Mouse (Mus musculus) ovary, postnatal 36 days (tissue): Measurements from ENCODE around the gene Anxa6.
"Not testable (repeated sequence)": the region's sequence is repeated elsewhere in the genome, so short reads cannot be mapped to it uniquely, and the experiment has no call there.

Source experiments
- DNase-seq: peaks from one replicate; pipeline ENCODE4 v3.0.0; 2022; ENCODE audit warnings: low spot score, mixed read lengths

Gene Anxa6

GRCm38 (mm10) chr11:54958571-54959073 is 74.6 kb downstream of the Anxa6 start:
- no peak for DNase-seq

GRCm38 (mm10) chr11:54957708-54958107 is 75.5 kb downstream of the Anxa6 start:
- not testable (repeated sequence) for DNase-seq

- DNase-seq = no peak
Measured at GRCm38 (mm10) chr11:54956912-54957311, 76.3 kb downstream of the Anxa6 start.

- DNase-seq = peak; percentile 98
Measured at GRCm38 (mm10) chr11:54955735-54956480, 77.3 kb downstream of the Anxa6 start.

- DNase-seq = not testable (repeated sequence)
Measured at GRCm38 (mm10) chr11:54955400-54955734, 77.9 kb downstream of the Anxa6 start.

GRCm38 (mm10) chr11:54954716-54955115 is 78.5 kb downstream of the Anxa6 start:
- DNase-seq = no peak

GRCm38 (mm10) chr11:54953993-54954446 is 79.2 kb downstream of the Anxa6 start:
- no peak for DNase-seq

- no peak for DNase-seq
Measured at GRCm38 (mm10) chr11:54952651-54953050, 80.6 kb downstream of the Anxa6 start.

- DNase-seq = no peak
Measured at GRCm38 (mm10) chr11:54950684-54951083, 82.6 kb downstream of the Anxa6 start.

- no peak for DNase-seq
Measured at GRCm38 (mm10) chr11:54949717-54950116, 83.5 kb downstream of the Anxa6 start.

GRCm38 (mm10) chr11:54944702-54945101 is 88.5 kb downstream of the Anxa6 start:
- DNase-seq = no peak

GRCm38 (mm10) chr11:54940056-54940455 is 93.2 kb downstream of the Anxa6 start:
- DNase-seq = peak; percentile 65

GRCm38 (mm10) chr11:54939501-54939900 is 93.7 kb downstream of the Anxa6 start:
- DNase-seq = no peak

GRCm38 (mm10) chr11:54936771-54937140 is 96.5 kb downstream of the Anxa6 start:
- DNase-seq = no peak

- DNase-seq = no peak
Measured at GRCm38 (mm10) chr11:54936035-54936770, 97.0 kb downstream of the Anxa6 start.

GRCm38 (mm10) chr11:54934198-54934597 is 99.0 kb downstream of the Anxa6 start:
- no peak for DNase-seq

GRCm38 (mm10) chr11:54932540-54932939 is 100.7 kb downstream of the Anxa6 start:
- no peak for DNase-seq

GRCm38 (mm10) chr11:54931405-54932093 is 101.7 kb downstream of the Anxa6 start:
- DNase-seq = peak; percentile 53

- peak; percentile 50 for DNase-seq
Measured at GRCm38 (mm10) chr11:54930318-54930979, 102.8 kb downstream of the Anxa6 start.

GRCm38 (mm10) chr11:54929744-54930143 is 103.5 kb downstream of the Anxa6 start:
- no peak for DNase-seq

GRCm38 (mm10) chr11:54929290-54929689 is 104.0 kb downstream of the Anxa6 start:
- no peak for DNase-seq
